Mouse (Mus musculus): Measurements from ENCODE around the gene Fcrla.

The Fcrla gene

DNA sequence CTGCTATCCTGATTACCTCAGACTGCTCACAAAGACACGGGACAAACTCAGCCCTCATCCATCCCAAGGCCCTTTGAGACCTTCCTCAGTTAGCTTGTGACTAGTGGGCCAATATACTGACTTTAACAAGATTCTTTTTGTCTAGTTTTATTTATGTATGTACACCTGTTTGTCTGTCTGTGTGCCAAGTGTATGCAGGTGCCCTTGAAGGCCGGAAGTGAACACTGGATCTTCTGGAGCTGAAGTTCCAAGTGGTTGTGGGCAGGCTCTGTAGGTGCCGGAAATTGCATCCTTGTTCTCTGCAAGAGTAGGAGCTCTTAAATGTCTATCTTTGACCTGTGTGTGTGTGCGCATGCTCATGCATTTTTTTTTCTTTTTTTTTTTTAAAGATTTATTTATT lies 1.9 kb upstream of the Fcrla start:
- DNase-seq (ENCODE audit: low spot score in 2 of 2): no peak

DNA sequence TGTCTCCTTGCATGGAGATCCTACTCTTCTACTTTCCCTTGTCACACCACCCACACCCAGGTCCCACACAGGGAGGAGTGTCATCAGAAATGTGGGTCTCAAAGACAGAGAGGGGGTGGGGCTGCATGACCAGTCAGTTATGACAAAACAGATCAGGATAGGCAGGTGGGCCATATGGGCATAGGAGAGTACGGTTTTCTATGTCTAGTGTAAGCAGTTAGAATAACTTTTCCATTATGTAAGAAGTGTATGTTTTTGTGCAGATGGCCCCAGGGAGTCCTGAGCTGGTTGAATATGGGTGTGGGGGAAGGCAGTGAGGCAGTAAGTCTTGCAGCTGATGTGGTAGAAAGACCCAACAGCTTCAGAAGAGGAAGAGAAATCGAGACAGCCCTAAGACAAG lies 1.1 kb upstream of the Fcrla start:
- no peak for DNase-seq (ENCODE audit: low spot score in 2 of 2)

DNA sequence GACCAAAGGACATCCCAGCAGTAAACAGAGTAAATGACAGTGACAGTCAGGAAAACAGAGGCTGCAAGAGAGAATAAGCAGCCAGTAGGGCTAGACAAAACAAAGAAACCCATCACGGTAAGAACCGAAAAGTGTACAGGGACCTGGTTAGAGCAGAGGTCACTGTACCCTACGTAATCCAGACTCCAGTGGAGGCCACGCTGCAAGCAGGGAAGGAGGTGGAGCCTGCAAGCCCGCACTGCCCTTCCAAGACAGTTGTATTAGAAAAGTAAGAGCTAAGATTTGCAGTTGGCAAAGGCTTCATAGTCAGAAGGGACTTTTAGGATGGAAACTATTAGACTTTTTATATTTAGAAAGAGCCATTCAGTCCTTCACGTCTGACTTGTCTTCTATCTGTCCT lies 442 bp downstream of the Fcrla start:
- no peak for DNase-seq (ENCODE audit: low spot score in 2 of 2)

DNA sequence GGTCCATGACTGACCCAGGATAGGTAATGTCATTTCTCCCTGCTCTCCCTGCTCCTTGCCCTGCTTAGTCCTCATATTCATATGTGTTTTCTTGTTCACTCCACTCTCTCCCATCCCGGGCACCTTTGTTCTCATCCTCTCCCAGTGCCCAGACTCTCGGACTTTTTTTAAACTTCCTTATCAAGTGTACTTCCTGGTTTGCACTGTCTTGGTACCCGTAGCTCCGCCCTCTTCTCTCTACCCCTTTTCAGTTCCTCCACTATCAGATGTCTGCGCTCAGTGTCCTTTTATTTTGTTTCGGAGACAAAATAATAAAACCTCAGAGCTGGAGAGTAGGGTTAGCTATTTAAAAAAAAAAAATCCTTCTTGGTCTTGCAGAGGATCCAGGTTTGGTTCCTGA lies 2.9 kb downstream of the Fcrla start:
- DNase-seq (ENCODE audit: low spot score in 2 of 2): no peak

DNA sequence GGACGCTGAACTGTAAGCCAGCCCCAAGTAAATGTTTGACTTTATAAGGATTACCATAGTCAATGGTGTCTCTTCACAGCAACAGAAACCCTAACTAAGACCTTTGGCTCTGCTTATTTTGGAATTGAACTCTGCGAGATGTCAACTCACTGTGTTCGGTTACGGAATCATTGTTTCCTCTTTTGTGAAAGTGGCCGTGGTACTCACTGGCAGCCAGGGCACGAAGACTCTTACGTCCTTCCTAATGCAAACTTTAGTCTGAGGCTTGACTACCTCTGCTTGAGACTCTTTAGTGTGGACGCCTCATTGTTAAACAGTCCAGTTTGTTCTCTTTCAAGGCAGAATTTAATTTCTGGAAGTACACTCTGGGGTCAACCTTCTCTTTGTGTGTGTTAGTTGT lies 8.1 kb downstream of the Fcrla start:
- DNase-seq (ENCODE audit: low spot score in 2 of 2): no peak

DNA sequence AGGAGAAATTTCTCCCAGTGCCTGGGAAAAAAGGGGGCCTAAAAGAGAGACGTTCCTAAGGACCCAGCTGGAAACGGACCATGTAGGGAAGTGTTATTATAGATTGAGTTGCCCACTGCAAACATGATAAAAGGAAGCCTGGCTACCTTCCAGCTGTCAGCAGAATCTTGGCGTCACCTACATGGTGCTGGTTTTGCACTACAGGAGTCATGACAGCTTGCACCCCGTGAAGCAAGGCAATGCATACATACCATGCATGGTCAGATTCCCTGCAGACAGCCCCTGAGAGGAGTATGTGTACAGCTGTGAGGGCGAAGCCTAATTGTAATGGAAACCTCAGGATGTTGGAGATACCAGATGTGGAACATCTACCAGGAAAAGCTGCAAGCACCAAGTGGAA lies 11.7 kb downstream of the Fcrla start:
- no peak for DNase-seq (ENCODE audit: low spot score in 2 of 2)

DNA sequence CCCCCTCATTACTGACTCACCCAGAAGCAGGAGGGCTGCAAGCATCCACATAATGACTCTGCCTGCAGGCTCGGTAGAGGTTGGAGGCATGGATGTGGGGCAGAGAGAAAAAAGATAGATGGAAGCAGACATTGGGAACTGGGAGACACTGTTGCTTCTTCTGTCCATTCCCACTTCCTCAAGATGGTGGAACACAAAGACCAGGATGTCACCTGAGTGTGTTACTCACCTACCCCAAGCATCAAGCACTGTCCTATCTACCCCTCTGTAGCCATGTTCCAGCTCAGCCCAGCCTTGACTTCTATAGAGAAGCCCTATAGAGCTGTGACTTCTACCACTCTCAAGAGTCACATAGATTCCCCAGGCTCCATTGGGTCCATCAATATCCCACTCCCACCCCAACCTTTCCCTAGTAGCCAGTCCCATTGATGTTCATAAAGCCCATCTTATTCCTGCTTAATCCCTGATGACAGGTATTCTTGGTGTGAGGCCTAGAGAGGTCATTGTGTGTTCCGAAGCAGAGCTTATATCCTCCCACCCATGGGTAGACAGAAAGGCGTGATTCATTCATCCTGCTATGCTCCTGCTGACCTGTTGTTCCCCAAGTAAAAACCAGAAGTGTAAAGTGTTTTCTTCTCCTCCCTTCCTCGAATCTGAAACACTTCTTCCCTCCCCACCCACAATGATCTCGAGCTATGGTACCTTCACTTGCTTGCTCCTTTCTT lies 14.3 kb downstream of the Fcrla start, which contains the start of gene Fcrlb:
Gene Fcrlb, minus strand, starts transcription at position 51 of the 725 bp plus-strand sequence.
- DNase-seq (ENCODE audit: low spot score in 2 of 2): no peak

DNA sequence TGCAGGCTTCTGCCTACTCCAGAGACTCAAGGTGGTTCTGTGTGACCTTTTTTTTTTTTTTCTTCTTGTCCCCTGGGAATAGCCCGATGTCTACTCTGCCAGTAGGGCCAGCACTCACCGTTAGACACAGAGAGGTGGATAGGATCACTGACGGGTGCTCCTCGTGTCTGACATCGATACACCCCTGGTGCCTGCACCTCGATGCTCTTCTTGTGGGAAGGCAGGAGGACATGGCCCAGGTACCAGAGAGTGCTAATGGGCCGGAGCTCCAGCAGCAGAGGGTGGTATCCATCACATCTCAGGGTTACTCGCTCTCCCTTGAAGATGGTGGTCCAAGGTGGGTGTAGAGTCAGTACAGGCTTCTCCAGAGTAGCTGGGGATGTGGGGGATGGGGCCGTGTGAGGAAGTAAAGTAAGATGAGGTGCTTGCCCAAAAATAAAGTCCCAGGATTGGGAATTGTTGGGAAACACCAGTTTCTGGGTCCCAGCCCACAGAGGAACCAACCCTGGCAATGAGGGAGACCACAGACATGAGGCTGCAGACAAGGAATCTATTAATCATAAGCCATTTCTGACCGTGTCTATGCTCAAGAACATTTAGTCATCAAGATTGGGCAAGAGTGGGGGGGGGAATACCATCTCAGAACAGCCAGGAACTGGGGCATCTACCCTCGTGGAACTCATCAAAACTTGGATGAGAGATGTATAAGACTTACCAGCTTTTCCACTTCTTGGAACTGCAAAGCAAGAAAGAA lies 15.3 kb downstream of the Fcrla start:
- no peak for DNase-seq (ENCODE audit: low spot score in 2 of 2)

DNA sequence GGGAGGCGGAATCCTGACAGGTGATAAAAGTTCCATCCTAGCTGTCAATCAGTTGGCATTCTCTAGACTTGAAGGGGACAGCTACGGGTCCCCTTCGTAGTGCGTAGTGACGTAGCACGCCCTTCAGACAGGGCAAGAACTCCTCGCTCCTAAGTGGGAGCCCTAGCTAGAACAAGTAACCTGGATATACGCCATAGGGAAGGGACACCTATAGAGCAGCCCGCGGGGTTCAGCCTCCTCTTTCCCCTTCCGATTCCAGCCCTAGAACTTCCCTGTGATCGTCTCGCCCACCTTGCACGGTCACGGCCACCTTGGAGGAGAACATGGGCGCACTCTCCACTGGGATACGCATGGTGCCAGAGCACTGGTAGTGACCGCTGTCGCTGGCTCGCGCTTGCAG lies 19.0 kb downstream of the Fcrla start:
- no peak for DNase-seq (ENCODE audit: low spot score in 2 of 2)

DNA sequence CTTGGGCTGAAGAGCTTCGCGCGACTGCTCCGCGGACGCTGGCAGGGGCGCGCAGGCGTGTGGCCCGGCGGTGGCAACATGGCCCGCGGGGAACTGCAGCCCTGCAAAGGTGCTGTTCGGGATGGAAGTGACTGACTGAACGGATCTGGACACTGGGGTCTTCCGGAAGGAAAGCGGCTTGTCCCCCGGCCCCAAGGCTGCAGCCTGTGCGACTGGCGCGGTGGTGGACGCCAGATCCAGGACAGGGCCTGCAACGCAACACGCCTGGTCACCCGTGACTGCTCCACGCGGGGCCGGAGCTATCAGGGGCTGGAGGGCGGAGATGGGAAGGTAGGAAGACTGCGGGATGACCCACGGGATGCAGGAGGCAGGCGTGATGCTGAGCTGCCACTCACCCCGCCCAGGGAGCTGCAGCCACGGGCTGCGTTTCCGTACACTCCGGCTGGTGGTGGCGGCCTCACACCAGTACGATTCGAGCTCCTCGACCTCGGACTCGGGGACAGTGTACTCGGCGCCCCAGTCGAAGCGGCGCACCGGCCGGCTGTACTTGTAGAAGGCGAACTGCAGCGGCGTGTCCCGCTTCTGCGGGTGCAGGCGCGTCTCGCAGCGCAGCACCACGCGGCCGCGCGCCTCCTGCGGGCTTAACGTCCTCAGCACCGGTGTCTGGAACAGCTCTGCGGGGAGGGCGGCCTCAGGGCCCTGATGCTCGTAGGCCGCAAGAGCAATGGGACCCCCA lies 19.8 kb downstream of the Fcrla start:
- DNase-seq (ENCODE audit: low spot score in 2 of 2): no peak

DNA sequence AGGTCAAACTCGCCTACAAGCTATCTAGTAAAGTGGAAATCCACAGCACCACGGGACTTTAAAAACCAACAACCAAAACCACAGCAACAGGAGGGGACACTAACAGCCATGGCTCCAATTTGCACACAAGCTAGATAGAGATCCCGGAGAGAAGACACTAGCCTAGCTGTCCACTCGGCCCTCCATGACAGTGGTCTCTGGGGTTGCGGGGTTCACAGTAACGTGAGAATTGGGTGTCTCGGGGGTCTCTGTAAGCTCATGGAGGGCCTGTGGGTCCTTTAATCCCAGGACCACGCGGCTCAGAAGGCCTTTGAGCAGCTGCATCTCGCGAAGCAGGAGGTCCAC lies 20.3 kb downstream of the Fcrla start:
- no peak for DNase-seq (ENCODE audit: low spot score in 2 of 2)

DNA sequence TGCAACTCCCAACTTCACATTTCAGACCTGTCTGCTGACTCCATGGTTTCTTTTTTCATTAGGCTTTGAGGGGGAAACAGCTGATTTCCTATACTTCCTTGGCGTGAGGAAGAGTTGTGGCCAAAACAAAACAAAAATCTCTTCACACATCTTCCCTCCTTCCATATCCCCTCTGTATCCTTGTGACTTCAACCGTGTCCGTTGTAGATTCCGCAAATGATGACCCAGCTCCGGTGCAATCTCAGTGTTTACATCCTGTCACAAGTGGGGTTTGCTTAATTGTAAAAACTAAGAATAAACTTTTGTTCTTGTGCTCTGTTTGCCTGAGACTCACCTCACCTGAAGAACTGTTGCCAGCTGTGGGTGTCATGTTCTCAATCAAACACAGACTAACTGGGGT lies 23.9 kb downstream of the Fcrla start:
- no peak for DNase-seq (ENCODE audit: low spot score in 2 of 2)

DNA sequence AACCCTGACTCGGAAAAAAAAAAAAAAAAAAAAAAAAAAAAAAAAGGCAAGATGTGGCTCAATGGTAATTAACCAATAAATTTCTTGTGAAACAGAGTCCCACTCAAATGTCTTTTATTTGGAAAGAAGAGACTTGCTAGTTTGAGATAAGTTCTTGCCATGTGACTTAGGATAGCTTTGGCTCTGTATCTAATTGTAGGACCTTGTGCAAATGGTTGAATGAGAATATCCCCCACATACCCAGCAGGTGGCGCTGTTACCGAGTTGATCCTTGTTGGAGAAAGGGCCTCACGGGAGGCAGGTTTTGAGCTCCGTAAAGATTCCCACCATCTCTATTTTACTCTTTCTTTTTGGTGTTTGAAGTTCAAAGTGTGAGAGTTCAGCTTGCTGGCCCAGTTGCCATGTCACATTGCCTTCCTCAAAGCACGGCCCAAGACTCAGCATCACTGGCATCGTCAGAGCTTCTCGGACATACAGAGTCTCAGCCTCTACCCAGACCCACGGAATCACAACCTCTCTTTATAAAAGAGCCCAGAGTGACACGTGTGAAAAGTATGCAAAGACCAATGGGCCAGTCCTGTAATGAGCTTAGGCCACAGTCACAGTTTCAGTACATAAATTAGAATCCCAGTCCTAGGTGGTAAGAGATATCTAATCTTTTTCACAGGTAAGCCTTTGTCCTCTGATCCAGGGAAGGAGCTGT lies 25.7 kb downstream of the Fcrla start:
- peak; percentile 74 to 83 for DNase-seq (ENCODE audit: low spot score in 2 of 2)

DNA sequence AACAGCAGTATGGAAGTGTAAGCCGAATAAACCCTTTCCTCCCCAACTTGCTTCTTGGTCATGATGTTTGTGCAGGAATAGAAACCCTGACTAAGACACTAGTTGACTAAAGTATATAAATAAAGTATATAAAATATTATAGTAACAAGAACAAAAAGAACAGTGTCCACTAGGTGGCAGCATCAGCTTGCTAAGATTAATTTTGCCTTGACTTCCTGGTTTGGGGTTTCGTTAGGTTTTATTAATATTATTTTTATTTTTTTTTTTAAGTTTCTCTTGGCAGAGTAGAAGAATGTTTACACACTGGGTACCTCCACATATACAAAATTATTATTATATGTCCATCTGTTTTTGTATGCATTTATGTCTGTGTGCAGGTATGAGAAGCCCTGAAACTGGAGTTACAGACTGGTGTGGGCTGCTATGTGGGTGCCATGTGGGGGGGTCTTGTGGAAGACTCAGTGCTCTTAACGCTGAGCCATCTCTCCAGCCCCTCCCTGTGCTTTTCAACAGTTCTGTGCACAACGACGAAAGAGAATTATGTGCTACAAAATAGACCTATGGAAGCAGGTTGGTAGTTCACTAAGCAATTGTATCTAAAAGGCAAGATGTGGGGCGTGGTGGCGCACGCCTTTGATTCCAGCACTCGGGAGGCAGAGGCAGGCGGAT lies 26.4 kb downstream of the Fcrla start:
- DNase-seq (ENCODE audit: low spot score in 2 of 2): peak in 1 of 2 experiments; percentile 20

DNA sequence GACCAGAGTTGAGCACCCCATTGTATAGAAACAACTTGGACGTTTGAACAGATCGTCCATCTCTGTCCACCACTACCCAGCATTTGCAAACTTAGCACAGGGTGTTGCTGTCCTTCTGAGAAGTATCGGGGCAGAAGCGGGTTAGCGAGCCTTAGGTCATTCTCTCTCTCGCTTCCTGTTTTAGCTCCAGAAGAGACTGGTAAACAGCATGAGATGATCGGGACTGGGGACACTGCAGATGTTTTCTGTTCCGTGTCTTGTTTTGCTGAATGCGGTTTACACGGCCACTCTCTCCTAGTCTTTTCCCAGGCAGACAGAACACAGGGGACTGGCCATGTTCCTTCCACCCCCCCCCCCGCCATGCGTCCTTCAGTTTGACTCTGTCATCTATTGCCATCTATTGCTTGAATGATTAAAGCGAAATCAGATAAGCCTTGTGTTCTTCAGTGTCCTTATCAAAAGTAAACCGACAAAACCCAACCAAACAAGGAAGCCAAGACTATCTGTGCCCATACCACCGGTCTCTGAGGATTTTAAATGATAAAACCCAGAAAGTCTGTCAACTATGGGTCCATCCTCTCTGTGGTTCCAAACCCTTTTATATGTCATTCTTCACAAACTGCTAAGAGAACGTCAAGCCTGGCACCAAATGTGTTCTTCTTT lies 28.8 kb downstream of the Fcrla start:
- DNase-seq (ENCODE audit: low spot score in 2 of 2): no peak

DNA sequence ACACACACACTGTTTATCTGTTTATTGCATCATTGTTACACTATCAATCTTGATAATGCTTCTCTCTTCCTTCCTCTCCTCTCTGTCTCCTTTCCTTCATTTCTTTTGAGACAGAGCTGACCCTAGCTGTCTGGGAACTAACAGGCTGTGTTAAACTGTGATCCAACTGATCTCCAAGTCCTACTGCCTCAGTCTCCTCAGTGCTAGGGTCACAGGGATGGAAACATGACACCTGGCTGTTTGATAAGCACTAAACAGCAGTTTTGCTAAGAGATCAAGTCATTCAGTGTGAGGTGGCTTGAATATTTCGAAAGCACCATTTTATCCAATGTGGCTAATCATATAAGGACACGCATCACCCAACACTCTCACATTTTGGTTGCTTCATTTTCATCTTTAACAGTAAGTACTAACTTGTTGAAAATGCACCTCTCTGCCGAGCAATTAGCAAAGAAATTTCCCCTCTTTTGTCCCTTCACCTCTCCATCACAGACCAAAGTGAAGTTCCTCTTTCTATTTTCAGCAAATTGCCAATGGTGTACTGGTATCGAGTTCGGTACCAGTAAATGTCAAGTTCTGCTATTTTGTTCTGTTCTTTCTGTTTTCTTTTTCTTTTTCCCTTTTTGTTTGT lies 30.6 kb downstream of the Fcrla start:
- DNase-seq (ENCODE audit: low spot score in 2 of 2): no peak

DNA sequence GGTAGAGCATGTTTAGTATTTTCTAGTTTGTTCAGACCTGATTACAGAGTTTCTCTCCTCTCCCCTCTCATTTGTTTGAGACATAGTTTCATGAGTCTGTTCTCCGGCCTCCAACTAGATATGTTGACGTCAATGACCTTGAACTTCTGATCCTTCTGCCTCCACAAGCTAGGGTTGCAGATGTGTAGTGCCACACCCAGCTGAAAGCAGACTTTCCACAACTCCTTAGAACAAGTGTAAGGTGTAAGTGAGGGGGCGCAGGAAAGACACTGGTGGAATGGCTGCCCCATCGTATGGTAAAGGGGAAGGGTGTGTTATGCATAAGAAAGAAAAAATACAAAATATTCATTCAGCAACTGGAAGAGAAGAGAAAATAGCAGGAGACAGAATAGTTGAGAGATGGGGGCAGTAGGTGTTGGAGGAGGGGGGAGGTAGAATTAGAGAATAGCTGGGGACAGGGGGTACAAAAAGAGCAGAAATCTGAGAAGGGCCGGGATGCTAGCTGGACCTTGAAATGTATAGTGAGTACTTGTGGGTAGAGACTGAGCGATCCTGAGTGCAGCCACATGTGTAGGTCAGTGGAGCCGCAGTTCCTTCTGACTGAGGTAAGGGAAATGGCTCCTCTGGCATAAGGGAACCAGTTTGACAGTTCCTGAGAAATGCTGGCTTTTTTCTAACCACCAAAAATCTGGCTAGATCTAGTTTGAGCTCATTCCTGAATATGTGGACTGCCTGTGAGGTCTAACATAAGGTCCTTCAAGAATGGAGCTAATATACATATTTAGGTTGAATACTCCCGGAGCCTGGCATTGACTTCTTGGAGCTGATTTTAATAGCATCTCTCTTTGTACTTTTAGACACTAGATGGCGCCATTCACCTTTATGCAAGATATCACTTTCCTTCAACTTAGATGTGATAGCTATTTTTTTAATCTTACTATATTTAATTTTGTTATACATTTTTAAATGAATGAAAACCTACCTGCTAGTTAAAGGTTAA lies 32.5 kb downstream of the Fcrla start:
- no peak for DNase-seq (ENCODE audit: low spot score in 2 of 2)

DNA sequence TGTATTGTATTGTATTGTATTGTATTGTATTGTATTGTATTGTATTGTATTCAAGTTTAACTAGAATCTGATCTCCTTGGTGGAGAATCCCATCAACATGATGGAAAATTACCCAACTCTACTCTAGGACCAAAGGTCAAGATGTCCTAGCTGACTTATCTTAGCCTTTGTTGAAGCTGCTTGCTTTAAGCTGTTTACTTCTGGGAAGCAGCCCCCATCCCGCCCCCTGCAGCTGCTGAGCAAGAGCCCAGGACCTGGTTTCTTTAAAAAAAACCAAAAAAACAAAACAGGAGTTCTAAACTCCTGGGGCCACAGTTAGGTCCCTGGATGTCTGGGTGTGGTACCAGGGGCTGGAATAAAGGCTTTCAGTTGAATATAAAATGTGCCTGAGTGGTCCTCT lies 35.1 kb downstream of the Fcrla start:
- DNase-seq (ENCODE audit: low spot score in 2 of 2): no peak

DNA sequence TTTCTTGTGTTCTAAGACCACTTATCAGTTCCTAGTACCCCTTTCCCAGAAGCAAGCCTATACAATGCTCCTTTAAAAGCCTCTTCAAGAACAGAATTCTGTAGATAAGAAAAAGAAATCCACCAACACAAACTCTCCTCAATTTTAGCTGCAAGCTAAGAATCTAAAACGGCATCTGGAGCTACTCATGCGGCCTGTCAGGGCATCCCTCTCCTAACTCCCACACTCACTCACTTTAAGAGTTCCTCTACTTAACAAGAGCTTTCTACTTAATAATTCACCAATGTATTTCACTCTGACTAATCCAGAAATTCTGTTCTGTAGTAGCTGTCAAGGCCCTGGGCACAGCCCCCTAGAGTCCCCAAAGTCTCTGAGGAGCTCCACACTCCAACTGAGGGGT lies 35.7 kb downstream of the Fcrla start:
- DNase-seq (ENCODE audit: low spot score in 2 of 2): no peak

Data from urinary bladder, postnatal 36 days (tissue).